Mouse (Mus musculus) B cell, adult 2 months (primary cell): ENCODE results near the gene Hoxb2.

Source experiments
- DNase-seq, 2 experiments: peaks; one replicate each; pipeline ENCODE4 v3.0.0; 2022

Gene Hoxb2

DNA sequence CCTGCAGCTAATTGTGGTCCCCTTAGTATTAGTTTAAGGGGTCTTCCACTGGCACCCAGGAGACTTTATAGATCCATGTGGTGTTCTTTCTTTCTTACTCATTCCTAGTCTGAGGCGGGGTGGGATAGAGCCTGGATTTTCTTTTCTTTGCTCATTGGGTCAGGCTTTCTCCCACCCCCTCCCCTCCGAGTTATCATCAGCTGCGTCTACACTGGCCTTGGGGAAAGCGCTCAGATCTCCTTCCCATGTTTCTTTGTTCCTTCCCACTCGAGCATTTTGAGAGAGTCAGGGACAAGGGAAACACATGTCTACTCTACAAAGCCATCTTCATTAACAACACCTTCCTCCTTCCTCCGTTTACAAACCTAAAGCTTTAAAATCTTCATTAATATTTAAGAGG, 13.3 kb upstream of the Hoxb2 start:
- DNase-seq: no peak

DNA sequence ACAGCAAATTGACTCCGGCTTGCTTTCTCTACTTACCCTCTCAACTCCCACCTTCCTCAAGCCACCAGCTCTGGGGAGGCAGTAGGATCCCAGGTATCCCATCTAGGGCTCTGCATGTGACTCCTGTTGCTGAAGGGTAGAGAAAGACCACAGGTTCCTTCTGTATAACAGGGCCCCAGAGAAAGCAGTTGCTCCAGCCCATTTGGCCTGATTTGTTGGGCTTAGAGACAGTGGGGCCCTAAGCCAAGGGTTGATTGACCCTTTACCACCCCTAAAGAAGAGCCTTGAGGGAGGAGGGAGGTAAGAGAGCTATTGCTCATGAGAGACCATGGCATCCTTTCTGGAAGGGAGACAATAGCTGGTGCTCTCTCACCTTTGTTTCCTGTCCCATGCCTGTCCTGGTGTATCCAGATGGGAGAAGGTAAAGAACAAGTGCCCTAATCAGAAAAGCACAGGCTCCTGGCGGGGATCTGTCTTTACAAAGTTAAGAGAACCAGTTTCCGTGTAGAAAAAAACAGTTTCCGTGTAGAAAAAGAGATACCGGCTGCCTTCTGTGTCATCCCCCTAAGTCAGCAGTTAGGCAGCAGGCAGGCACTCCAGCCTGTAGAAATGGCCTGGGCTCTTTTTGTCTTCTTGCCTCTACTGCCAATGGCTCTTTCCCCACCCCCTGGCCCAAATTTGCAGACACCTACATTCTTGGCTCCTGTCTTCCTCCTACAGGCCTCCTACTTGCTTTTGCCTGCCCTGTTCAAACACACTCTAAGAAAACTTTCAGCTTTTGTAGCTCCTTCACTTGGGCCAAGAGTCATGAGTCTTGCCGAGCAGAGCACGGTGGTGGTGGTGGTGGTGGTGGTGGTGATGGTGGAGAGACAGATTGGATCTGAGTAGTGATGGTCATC, 11.1 kb upstream of the Hoxb2 start:
- no peak for DNase-seq

DNA sequence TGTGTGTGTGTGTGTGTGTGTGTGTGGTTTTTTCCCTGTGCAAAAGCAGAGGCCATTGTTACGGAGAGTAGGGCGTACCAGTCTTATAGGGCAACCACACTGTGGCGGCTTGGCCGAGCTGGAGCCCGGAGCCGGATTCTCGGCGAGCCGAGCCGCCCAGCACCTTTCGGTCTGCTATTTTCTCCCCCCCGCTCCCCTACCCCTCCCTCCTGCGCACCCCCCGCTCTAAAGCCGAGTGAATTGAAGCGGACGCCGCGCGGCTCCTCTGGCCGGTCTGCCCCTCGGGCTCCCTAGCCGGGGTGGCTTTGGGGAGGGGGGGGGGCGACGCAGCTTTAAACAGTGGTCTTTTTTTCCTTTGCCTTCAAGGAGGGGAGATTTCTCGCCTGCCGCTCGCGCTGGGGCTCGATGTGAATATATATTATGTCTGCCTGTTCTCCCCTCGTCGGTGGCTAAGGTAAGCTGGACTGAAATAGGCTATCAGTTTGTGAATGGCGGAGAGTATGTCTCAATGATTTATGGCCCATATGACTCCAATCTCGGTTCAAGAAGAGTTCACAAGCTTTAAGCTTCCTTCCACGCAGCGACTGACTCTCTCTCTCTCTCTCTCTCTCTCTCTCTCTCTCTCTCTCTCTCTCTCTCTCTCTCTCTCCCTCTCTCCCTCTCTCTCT, 9.5 kb upstream of the Hoxb2 start:
- no peak for DNase-seq

DNA sequence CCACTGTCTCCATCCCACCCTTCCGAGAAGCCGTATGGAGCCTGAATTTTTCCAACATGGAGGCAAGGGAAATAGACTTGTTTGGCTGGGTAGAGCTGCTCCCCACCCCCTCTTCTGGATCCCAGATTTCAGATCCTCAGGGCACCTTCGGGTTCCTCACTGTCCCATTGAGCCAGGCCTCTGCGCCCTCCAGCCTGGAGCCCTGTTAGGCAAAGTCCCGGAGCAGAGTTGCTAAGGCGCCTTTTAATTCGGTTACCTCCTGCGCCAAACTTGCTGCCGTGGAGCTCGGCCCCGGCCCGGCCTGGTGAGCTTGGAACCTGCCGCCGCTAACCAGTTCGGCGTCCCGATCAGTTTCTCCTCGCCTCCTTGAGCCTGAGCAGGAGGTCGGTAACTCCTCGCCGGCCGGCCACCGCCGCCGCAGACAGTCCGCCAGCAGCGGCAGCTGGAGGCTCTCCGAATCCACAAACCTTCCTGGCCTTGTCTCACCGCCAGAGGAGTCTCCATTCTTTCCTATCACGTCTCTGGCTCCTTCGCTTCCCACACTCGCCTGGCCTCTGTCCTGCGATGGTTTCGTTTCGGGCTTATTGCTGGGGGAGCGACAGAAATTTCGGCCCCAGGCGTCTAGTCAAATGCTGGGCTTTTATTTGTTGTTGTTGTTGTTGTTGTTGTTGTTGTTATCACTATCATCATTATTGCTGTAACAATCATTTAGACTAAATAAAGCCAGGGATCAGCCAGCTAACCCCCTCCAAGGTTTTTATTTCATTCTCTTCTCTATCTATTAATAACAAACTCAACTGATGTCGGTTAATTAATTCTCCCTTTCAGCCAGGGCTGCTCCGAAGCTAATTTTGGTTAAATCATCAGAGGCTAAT, 8.4 kb upstream of the Hoxb2 start:
- no peak for DNase-seq

DNA sequence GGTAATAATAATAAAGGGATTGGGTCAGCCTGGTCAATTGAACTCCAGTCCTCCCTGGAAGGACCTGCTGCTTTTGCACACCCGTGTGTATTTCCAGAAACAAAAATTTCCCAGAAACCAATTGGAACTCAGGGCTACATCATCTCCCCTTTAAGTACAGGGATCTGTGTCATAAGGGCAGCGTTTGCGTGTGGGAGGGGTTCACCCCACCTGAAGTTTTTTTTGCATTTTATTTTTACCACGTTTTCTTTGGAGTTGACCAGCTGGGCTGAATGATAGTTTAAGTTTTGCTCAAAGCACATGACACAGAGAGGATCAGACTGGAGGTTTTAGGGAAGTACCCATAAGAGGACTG, 7.8 kb upstream of the Hoxb2 start:
- DNase-seq: no peak

DNA sequence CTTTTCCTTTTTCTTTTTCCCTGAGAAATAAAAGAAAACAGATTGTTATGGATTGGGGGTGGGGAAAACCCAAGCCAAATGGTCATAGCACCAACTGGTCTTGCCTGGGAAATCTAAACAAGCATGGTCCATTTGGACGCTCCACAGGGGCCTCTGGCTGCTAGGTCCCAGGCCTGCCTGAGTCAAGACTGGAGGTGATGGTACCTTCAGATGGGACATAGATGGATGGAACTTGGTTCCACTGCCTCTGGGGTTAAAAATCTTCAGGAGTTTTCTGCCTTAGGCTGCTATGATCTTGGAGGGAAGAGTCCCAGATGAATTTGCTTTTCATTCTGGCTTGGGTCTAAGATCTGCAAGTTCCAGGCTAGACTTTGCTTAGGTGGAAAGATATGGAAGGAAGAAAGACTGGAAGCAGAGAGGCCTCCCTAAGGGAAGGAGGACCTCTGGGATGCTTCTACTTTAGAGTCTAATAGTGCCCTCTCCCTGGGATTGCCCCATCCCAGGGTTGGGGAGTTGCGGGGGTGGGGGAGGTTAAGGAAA, 7.0 kb upstream of the Hoxb2 start:
- DNase-seq: no peak

DNA sequence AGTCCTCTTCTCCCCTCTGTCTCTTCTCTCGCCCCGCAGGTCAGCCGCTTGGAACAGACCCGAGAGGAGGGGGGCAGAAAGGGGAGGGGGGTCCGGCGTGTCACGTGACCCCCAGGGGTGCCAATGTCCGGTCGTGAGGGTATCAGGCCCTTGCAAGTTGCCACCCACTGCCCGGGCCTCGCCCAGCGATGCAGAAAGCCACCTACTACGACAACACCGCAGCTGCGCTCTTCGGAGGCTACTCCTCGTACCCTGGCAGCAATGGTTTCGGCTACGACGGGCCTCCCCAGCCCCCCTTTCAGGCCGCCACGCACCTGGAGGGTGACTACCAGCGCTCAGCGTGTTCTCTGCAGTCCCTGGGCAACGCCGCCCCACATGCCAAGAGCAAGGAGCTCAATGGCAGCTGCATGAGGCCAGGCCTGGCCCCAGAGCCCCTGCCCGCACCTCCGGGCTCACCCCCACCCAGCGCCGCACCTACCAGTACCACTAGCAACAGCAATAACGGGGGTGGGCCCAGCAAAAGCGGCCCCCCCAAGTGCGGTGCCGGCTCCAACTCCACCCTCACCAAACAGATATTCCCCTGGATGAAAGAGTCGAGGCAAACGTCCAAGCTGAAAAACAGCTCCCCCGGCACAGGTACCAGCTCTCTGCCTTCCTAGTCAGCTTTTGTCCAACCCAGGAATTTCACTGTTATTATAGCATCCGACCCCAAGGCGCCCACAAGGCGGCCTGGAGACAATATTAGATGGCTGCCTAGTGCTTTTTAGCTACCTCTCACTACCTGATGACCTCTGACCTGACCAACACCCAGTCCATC, 6.1 kb upstream of the Hoxb2 start:
- no peak for DNase-seq

DNA sequence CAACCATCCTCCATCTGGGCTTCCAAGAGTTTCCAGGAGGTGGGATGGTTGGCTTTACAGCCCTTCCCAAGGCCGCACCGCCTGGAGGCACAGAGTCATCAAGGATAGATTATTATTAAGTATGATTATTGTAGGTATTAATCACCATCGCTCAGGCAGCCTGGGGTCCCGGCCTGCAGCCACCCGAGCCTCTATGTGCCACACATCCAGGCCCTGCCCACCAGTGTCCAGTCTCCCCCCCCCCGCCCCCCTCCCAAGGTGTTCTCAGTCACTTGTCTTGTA, 5.5 kb upstream of the Hoxb2 start:
- DNase-seq: no peak

DNA sequence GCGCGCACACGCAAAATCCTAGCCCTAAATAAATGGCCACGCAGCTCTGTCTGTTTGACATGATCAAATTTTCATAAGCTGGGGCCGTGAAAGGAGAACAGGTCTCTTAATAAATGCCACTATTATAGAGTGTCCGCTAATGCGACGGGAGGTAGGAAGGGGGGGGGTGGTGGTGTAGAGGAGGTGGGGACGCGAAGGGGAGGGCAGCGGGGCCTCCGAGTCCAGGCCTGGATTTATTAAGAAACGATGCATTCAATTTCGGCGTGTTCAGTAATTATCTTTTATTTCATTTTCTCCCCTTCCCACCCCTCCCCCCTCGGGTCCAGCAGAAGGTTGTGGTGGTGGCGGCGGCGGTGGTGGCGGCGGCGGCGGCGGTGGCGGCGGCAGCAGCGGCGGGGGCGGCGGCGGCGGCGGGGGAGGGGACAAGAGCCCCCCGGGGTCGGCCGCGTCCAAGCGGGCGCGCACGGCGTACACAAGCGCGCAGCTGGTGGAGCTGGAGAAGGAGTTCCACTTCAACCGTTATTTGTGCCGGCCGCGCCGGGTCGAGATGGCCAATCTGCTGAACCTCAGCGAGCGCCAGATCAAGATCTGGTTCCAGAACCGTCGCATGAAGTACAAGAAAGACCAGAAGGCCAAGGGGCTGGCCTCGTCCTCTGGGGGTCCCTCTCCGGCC, 5.0 kb upstream of the Hoxb2 start:
- DNase-seq: no peak

DNA sequence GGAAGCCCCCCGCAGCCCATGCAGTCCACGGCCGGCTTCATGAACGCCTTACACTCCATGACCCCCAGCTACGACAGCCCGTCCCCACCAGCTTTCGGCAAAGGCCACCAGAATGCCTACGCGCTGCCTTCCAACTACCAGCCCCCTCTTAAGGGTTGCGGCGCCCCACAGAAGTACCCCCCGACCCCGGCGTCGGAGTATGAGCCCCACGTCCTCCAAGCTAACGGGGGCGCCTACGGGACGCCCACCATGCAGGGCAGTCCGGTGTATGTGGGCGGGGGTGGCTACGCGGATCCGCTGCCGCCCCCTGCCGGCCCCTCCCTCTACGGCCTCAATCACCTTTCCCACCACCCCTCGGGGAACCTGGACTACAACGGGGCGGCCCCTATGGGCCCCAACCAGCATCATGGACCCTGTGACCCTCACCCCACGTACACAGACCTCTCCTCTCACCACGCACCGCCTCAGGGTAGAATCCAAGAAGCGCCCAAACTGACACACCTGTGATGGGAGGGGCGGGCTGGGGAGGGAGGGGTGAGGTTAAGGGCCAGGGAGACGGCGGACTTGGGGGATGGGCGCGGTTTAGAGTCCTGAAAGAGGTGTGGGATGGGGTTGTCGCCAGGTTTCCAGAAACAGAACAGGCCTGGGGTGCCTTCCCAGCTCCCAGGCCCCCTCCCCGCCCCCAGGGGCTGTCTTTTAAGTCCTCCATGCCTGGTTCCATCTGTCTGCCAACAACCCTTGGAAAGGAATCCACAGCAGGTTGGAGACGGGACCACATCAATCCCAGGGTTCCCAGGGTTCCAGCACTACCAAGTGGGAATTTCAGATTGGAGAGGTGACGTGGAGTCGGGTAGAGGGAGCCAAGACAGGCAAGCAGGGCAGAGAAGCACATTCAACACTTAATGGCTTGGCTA, 4.2 kb upstream of the Hoxb2 start:
- no peak for DNase-seq

DNA sequence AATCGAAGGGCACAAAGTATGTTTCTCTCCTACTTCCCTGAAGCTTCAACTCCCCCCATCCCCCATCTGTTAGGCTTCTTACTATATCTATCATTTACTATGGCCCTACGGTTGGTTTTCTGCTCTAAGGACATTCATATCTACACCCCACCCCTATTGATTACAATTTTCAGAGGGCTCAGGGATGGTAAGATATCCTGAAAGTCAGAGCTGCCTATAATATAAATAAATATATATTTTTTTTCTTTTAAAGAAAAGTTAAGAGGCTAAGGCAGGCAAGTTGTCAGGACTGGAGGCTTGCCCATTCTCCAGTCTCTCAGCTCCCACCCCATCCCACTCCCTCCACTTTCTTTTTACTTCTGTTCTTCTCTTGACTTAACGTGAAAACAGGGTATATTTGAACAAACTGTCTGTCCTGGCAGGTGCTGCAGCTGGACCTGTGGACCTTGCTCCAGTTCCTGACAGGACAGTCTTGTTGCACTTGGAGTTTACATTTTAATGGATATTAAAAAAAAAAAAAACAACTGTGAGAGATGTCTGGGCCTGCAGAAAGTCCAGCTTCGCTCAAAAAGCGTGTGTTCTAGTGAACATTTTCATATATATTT, 3.3 kb upstream of the Hoxb2 start:
- no peak for DNase-seq

DNA sequence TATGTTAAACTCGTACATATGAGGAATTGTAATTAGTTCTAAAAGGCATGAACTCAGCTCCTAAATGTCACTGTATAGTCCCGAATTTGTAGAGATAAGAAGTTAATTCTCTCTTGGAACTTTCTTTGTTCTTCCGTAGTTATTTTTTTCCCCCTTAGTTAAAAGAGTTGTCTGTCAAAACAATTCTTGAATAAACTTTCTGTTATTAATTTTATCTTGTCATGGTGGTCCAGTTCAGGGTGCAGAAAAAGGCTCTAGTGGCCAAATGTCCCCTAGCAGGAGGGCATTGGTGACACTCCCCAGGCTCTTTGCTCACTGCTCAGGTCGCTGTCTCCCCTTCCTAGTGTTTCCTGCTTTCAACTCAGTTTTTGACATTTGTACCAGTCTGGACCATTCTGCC, 2.6 kb upstream of the Hoxb2 start:
- no peak for DNase-seq

DNA sequence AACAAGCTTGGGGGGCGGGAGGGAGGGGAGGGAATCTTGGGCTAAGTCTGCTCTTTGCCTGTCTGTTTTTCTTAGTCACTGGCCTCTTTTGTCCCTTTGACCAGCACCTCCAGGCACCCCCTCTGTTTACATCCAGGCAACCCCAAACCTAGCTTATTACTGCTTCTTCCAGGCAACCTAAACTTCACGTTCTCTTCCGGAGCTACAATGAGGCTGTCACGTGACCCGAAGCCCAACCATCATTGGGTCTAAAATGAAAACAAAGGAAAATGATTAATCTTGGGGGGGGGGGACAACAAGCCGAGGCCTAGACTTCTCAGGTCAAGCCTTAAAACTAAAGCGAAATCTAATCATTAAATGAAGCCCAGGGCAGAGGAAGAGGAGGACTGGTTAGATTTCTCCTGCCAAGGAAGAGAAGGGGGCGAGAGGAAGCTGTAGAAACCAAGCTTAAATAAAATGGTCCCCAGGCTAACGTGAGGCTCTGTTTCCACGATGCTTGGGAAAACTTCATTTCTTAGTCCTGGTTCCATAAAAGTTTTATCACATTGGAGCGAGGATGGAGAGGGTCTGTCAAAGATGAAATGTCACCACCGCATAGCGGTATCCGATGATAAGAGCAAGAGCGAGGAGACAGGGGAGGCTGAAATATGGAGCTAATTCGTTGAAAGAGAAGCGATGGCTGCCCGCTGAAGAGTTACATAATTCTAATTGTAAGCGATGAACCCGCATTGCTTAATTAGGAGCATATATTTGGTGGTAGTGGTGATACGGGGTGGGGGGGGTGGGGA, 2.0 kb upstream of the Hoxb2 start:
- no peak for DNase-seq

DNA sequence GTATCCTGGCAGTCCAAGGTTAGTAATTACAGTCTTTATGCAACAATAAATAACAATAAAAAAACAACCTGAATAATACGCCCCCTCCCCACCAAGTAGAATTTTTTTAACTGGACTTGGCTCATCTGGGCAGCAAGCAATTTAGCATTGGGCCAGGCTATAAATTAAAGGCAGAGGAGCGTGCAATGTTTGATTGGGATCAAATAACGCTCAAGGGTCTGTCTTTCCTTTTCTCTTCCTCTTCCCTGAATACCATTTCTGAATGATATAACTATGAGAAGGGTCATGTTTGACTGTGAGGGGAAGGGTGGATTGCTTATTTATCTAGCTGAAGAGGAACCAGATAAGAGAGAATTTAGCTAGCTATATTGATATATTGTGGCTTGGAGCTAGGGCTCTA, 1.3 kb upstream of the Hoxb2 start:
- DNase-seq: no peak

DNA sequence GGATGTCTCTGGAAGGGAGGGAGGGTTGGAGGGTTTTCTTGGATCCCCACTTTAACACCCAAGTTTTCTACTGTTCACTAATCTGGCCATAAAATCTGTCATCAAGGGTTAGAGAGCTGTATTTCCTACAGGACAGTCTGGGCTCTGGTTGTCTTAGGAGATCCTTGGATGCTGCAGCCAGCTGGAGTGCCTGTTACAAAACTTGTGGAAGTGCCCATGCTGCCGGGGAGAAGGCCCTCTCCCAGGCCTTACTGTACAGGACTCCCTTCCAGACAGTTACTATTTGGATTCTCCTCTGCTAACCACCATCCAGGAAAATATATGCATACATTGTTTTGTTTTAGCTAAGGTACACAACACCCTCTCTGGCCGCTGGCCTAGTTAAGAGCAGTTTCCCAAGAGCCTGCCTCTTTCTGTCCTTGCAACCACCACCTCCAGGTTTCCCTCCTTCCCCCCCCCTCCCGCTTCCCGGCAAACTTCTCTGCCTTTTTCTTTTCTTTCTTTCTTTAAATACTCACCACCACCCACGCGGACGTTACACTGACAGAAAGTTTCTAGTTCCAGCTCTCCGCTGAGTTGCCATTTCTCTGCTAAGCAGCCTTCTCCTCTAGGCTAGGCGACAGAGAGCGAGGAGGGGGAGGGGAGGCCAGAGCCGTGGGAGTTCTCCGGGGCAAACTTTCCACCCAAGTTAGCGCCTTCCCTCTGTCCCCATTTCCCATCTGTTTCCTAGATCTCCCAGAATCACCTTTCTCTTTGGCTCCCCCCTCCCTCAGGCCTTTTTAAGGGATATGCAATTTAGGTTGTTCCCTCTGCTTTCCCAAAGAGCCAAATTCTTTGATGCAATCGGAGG, 609 bp upstream of the Hoxb2 start:
- DNase-seq: no peak

DNA sequence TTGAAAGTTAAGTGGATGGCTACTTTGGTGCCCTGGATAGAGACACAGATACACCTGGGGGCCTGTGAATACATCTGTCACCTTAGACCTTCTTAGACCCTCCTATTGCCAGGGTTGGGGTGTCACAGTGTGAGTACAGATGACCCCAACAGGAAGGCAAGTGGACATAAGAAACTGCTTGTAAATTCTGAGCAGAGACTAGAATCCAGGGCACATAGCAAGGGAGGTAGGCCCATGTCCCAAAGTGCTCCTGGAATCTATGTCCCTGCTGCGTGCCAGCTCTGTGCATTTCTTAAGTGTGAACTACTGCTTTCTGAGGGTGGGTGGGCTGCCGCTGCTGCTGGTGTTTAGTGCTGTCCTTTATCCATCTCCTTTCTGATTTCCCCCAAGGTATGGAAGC, 466 bp downstream of the Hoxb2 start:
- no peak for DNase-seq

DNA sequence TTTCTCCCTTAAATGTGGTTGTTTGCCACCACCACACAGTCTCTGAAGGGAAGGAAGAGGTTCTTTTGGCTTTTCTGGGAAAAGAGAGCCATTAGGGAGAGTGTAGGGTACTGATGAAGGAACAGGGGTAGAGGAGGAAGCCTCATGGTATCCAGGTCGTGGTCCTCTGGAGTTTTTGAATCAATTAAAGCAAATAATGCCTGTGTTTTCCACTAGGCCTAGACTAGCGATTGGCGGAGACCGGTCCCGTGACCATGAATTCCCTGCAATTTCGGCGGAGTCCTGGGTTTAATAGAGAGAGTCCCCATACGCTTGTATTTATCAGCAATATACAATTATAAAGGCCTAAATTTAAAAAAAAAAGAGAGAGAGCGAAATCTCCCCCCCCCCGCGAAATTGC, 987 bp downstream of the Hoxb2 start:
- no peak for DNase-seq

DNA sequence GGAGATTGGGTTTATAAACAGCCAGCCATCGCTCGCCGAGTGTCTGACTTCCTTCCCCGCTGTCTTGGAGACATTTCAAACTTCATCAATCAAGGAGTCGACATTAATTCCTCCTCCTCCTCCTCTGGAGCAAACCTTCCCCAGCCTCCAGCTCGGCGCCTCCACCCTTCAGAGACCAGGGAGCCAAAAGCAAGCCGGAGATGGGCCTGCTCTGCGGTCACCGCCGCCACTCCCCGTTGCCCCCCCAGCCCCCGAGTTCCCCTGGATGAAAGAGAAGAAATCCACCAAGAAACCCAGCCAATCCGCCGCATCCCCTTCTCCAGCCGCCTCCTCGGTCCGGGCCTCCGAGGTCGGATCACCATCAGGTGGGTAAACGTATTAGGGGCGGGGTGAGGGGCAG, 1.5 kb downstream of the Hoxb2 start:
- no peak for DNase-seq
